Mouse (Mus musculus) cerebellum, adult 11-12 months (tissue): ENCODE results near the gene Cd2bp2.
"Not testable (repeated sequence)": the region's sequence is repeated elsewhere in the genome, so short reads cannot be mapped to it uniquely, and the experiment has no call there.

ENCODE experiments used
- DNase-seq: peaks from one replicate; pipeline ENCODE4 v3.0.0; 2022

The Cd2bp2 gene

DNA sequence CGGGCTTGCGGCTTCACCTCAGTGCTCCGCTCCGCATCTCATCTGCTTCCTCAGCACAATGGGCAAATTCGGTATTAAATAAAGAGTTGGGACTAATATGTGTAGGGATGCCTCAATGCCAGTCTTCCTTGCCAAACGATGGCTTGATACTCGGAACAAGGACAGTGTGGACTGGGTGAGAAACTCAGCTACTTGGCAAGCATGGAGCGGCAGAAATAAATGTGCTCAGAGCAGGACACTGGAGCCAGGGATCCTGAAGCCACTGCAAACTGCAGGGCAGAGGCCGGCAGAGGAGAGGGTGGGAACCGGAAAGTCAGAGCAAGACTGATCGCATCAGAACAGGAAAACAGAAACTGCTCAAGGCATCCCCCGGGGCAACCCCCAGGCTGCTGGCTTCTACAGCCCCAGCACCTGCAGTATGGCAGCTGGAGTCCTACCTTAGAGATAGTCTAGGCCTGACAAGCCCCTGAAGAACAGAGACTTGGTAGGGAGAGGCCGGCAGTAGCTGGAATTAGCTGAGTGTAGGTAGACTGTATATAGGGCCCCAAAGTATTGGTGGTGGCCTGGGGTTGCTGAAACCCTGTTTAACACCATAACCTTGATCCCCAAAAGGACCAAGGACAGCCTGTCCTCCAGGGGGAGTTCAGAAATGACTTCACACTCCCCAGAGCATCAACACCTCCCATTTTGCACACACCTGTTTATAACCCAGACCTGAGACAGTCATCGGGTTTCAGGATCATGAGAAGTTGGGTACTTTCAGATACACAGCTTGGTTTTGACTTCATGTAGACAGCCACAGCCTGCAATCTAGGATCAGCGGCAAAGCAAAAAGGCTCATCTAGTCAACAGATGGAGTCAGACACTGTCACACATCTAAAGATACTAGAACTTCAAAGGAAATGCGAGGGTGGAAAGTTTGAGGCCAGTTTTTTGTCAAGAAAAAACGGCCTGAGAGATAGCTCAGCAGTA lies 7.3 kb downstream of the Cd2bp2 start:
- no peak for DNase-seq

DNA sequence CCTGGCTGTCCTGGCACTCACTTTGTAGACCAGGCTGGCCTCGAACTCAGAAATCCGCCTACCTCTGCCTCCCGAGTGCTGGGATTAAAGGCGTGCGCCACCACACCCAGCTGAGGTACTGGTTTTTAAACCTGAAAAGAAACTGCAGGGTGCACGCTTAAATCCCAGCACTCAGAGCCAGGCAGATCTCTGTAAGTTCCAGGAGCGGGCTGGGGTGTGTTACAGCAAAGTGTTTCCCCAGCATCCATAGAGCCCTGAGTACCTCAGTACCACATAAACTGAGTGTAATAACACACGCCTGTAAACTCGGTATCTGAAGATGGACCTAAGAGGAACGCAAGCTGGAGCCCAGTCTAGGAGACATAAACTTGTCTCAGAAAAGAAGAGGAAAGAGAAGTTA lies 8.5 kb downstream of the Cd2bp2 start:
- DNase-seq, result no peak

DNA sequence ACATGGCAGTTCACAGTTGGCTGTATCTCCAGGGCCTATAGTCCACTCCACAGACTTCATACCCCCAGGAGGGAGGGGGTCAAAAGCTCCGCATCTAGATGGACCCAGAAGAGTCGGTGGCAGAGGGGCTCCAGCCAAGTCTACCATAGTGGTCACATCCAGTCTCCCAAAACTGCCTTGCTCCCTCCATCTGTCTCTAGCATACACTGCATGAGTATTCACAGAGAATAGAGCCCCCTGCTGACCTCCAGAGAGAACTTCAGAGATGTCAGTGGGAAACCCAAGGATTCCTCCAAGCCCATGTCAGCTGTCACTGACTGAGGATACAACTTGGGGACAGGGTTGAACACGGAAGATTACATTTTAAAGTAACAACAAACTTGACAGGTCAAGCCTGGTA lies 10.2 kb downstream of the Cd2bp2 start:
- DNase-seq, result no peak

DNA sequence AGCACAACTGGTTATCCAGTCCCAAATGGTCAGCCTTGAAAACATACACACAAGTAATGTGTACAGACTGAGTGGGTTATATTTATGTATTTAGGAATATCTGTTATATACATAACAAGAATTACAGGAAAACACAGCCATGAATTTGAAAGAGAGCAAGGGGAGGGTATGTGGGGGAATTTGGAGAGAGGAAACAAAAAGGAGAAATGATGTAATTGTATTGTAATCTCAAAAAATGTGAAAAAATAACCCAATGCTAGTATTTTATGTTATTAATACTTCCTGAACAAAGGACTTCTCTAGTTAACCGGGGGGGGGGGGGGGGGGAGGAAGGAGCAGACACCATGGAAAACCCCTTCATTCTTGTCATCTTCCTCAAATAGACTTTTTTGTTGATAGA lies 11.1 kb downstream of the Cd2bp2 start:
- no peak for DNase-seq

DNA sequence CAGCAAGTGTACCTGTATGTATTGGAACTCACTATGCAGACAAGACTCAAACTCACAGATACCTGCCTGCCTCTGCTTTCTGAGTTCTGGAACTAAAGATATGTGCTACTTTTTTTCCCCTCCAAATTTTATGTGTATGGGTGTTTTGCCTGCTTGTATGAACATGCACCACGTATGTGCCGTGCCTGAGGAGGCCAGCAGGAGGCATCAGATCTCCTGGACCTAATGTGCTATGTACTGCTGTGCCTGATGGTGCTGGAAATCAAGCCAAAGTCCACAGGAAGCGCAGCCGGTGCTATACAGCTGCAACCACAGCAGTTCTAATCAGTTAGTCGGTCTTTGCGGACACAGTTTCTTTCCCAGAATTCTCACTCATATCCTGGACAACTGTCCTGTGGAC lies 12.0 kb downstream of the Cd2bp2 start:
- no peak for DNase-seq

DNA sequence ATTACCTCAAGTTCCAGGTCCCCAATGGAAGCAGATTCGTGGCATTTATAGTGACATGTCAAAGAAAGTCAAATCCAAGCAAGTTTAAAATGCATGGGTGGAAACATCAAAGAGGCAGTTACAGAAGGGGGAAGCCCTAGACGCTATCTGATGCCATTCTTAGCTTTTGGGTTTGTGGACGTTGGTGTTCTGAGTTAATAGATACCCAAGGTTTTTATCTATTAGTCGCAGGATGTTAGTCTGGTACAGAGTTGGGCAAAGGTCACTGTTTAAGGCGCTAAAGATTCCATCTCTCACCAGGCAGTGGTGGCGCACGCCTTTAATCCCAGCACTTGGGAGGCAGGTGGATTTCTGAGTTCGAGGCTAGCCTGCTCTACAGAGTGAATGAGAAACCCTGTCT lies 12.5 kb downstream of the Cd2bp2 start:
- DNase-seq, result no peak

DNA sequence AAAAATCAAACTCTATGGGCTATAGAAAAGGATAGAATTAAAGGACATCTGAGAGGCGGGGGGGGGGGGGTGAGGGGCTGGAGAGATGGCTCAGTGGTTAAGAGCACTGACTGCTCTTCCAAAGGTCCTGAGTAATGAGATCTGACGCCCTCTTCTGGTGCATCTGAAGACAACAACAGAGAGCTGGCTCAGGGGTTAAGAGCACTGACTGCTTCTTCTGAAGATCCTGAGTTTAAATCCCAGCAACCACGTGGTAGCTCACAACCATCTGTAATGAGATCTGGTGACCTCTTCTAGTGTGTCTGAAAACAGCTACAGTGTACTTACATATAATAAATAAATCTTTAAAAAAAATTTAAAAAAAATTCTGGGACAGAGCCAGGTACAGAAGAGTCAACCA lies 14.1 kb downstream of the Cd2bp2 start:
- DNase-seq, result not testable (repeated sequence)

DNA sequence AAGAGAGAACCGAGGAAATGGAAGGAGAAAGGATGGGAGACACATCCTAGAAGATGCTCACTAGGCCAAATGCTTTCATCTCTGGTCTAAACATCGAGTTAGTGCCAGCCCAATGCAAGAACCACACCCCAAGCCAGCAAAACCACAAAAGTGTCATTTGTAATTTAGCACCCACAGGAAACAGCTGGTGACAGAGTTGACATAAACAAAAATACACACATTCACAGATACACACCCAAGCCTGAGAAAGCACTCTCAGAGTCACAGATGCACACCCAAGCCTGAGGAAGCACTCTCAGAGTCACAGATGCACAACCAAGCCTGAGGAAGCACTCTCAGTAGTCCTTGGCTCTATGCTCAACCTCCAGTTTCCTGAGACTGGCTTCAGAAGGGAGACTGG lies 15.1 kb downstream of the Cd2bp2 start:
- no peak for DNase-seq

DNA sequence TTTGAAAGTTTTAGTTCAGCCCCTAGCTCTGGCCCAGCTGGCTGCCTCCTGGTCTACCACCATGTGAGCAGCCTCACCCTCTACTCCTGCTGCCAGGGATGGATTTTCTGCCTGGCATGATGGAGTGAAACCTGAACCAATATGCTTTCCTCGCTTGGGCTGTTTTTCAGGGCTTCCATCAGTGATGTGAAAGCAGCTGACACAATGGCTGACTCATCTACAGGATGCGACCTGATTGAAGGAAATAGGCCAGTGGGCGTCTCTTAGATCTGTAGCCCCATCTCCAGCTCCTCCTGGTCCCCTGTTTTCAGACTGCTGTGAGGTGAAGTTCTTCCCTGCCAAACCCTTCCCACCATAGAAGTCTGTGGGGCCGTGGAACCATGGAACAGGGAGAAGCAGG lies 18.9 kb downstream of the Cd2bp2 start:
- DNase-seq, result no peak

DNA sequence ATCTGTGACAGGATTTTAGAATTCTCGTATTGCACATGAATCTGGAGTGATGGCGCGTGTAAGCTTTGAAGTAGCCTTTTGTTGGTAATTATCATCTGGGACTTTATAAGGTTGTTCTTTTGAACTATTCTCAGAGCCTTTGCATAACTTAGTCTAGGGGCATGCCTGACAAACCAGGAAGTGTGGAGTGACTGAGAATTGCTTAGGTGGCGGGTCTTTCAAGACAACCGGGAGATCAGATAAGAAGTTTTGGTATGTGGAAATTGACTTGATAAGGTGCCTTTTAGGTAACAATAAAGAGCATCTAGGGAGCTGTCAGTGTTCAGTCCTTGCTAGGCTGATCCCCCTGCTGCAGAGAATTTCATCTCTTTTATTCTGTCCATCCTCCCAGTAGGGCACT lies 29.3 kb downstream of the Cd2bp2 start:
- DNase-seq, result no peak

DNA sequence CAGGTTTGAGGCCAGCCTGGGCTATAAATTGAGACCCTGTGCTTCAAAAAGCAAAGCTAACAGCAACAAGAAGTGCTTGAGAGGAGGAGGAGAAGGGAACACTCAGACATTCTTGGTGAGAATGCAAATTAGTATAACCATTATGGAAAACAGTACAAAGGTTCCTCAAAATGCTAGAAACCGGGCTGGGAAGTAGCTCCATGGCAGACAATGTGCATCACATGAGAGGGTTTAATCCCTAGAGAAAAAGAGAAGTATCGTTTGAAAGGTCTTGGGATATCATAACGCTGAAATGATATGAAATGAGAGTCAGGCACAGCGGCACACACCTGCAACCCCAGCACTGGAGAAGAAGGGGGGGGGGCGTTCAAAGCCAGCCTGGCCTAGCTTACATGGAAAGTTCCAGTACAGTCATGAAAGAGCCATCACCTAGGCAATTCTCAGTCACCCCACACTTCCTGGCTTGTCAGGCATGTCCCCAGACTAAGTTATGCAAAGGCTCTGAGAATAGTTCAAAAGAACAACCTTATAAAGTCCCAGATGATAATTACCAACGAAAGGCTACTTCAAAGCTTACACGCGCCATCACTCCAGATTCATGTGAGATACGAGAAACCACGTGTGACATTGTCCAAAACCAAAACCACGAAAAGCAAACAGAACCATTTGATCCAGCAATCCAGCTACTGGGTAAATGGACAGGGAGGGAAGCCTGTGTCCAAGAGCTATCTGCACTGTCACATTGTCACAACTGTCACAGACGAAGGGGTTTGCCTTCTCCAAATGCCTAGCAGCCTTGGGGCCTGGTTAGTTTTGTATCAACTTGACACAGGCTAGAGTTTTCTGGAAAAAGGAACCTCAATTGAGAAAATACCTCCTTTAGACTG lies 30.0 kb downstream of the Cd2bp2 start:
- DNase-seq, result no peak

DNA sequence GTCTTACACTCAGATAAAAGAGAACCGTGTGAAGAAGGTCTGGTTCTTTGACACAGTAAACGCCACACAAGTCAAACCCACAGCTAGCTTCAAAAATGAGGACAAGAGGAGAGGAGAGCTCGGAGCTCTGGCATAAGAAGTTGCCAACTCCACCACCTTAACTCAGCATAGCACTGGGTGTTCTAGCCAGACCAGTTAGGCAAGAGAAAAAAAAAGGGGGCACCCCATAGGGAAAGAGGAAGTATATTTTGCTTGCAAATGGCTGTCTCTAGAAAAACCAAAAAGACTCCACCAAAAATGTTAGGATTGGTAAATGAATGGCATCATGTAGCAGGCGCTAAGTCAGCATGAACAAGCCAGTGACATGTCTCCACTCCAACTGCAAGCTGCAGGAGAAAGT lies 31.8 kb downstream of the Cd2bp2 start:
- no peak for DNase-seq

DNA sequence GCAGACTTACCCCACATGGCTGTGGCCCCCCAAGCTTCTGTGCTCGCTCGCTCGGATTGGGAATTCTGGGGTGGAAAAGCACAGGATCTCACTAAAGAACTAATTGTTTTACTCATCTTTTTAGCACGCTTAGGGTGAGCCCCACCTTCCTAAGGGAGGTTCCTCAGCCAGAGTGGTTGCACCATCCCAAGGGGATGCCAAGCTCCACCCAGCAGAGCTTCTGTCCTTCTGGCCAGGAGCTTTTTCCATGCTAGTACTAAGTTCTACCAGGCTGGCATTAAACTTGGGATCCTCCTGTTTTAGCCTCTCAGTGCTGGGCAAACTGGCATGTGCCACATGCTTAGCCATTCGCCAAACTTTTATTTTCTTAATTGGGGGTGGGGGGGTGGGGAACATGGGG lies 33.3 kb downstream of the Cd2bp2 start:
- no peak for DNase-seq

DNA sequence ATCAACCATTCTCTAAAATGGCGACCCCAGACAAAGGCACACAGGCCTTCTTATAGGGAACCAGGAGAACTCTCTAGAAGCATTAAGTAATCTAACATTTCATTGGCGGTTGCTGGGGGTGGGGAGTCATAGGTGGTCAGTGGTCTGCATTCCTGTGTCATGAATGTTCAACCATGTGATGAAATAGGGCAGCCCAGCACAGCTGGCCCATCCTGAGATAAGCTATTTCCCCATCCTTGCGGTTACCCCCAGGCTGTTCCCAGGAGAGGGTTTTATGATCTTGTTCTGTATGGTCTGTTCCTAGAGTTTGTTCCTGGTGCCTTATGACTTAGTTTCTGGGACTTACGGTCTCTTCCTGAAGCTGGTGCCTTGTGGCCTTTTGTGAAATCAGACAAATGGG lies 38.3 kb downstream of the Cd2bp2 start:
- no peak for DNase-seq

DNA sequence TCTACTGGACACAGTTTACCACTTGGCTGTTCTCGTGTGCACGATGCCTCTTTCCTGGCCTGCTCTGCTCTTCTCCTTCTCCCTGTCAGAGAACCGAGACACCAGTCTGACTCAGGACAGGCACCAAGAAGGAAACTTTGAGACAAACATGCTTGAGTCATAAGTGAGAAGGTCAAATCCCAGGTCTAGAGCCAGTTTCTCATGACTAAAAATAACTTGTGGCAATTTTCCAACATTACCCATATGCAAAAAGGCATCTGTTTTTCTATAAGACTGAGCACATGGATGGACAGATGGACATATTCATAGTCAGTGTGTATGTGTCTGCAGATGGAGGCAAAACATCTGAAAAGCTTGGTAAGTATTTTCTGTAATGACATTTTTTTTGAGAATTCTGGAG lies 42.4 kb downstream of the Cd2bp2 start:
- no peak for DNase-seq

DNA sequence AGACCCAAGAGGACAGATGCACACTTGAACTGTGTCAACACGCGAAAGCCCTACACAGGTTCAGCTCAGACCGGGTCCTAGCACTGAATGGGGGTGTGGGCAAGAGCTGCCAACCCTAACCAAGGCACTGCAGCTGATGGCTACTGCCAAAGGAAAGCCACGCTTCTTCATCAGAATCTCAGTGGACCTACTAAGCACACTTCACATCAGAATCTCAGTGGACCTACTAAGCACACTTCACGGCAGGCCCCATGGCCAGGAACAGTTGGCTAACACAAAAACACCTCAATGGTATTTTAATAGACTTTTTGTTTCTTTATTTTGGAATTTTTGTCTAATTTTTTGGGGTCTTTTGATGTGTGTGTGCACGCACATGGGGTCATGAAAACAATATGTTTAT lies 43.4 kb downstream of the Cd2bp2 start:
- DNase-seq, result no peak

DNA sequence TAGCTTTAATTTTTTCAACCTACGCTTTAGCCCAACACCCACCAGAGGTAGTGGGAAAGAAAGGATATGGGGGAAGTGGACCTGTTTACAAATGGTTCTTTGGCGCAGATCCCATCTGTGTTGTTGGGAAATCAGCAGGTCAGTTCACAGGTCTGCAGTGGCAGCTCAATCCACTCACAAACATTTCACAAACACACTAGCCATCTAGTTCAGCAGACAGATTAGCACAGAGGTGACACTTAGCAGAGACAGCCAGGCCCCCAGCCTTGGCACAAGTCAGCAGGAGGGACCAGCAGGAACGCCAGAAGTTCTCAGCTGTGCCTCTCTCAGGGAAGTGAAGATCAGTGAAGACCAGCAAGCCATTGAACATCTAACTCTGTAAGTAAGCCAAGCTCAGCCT lies 47.9 kb downstream of the Cd2bp2 start:
- DNase-seq, result no peak

DNA sequence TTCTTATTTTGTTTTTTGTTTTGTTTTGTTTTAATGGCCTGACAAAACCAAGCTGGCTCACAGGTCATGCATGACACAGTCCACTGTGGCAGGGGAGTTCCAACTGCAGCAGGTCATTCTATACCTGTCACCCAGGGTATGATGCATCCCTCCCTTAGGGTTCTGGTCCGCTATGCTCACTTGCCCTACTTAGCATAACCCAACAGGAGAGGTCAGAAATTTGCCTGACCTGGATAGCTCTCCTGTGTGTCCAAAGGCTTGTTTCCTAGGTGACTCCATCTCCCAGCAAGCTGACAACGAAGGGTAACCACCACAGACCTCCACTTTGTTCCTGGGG lies 49.6 kb downstream of the Cd2bp2 start:
- DNase-seq, result no peak

DNA sequence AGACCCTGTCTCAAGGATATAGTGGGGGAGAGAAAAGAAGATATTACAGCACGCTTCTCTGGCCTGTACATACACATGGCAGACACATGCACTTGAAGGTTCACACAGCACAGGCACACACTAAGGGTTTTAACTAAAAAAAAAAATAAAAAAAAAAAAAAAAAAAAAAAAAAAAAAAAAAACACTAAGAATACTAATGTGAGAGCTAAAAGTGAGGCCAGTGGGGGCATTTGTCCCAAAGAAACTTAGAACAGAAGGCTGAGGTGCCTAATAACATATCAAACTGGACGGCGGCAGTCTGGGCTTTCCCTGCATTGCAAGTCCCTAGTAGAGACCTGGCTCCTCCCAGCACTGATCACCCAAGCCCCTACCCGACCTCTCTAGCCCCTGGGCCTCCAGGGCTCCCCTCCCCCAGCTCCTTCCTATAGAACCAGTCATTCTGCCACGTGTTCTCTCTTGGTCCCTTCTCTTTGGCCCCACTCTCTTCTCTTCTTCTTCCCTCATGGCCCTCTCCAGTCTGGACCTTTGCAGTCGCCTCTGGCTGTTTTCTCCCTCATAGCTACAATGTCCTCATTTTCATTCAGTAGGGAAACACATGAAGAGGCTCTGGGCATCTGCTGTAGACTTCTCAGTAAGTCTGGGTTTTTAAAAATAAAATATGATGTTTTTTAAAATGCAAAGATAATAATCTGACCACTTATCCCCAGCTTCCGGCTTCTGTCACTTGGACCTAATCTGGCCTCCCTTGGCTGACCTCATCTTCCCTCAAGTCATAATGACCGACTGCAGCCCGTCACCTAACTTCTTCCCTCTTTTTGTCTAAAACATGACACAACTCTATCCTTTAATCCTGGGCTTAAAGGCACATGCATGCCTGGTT lies 50.2 kb downstream of the Cd2bp2 start:
- DNase-seq, result no peak

DNA sequence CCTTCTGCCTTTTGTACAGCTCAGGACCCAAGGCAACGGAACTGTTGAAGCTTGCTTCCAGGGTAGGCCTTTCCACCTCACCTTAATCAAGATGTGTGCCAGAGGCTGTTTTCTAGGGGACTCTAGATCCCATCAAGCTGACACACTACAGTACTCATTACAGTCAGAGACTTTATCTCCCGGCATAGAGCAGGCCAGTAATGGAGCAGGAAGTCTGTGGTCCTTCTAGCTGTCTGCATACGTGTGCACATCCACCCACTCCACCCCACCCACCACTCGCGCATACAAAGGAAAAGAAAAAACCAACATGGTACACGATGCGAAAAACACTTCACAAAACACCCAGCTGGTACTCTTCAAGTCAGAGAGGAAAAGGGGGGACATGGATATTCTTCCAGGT lies 51.4 kb downstream of the Cd2bp2 start:
- DNase-seq, result no peak

DNA sequence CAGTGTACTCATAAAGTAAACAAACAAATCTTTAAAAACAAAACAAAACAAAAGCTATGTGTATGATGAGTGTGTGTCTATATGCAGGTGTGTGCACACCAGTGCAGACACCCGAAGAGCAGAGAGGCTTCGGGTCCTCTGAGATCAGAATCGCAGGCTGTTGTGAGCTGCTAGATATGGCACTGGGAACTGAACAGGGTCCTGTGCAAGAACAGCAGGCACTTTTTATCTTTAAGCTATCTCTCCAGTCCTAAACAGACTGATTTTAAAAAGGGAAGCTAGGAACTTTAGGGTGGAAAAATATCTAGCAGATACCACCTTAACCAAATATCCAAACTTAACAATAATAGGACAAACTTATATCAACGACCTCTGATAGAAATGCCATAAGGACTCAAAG lies 53.2 kb downstream of the Cd2bp2 start:
- no peak for DNase-seq

DNA sequence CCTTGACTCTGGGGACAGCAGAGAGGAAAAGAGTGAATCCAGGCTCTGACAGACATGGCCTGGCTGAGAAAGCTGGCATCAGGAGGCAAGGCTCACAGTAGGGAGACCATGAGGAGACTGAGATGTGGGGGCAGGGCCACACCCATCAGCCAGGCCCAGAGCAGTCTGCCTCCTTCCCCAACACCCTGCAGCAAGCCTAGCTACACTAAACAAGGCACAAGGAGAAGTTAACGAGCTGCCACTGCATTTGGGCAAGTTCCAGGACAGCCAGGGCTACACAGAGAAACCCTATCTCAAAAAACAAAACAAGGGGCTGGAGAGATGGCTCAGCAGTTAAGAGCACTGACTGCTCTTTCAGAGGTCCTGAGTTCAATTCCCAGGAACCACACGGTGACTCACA lies 53.6 kb downstream of the Cd2bp2 start:
- no peak for DNase-seq
